Mouse (Mus musculus) midbrain, embryonic 16.5 days (tissue): ENCODE measurements at regions not wholly inside any gene's neighbourhood (a gene's known extent, or its start where the extent isn't known, plus 50 kb on each side); places are given as distances from the start of the nearest gene placed in this dataset.
A peak's percentile ranks its signal among the peaks of the same experiment; 100 is the strongest.

Source experiments
- ATAC-seq: fragments of 200-750 bp; cut with Nextera tagmentation; 2 replicates; pipeline ENCODE4 v1.8.0; 2017; ENCODE audit warnings: moderate TSS enrichment
- H3K27ac ChIP-seq: fragments of 300-500 bp; sonication (generic); 2 replicates; pipeline ENCODE4 v1.5.1; 2014; ENCODE audit warnings: mild to moderate bottlenecking, low read length, mixed read lengths
- H3K27me3 ChIP-seq: fragments of 300-500 bp; sonication (generic); 2 replicates; pipeline ENCODE4 v1.6.1; 2014; ENCODE audit warnings: low read depth, low read length, mixed read lengths; ENCODE audit not compliant: control insufficient read depth, insufficient read depth
- H3K36me3 ChIP-seq: fragments of 300-500 bp; sonication (generic); 2 replicates; pipeline ENCODE4 v1.6.1; 2014; ENCODE audit warnings: mild to moderate bottlenecking, low read length, moderate library complexity, mixed read lengths; ENCODE audit not compliant: control insufficient read depth, insufficient read depth
- H3K4me1 ChIP-seq: fragments of 300-500 bp; sonication (generic); 2 replicates; pipeline ENCODE4 v1.6.1; 2014; ENCODE audit warnings: mild to moderate bottlenecking, low read length, mixed read lengths; ENCODE audit not compliant: control insufficient read depth, insufficient read depth
- H3K4me2 ChIP-seq: fragments of 300-500 bp; sonication (generic); 2 replicates; pipeline ENCODE4 v1.6.1; 2014; ENCODE audit warnings: mild to moderate bottlenecking, low read length, mixed read lengths
- H3K4me3 ChIP-seq: fragments of 300-500 bp; sonication (generic); 2 replicates; pipeline ENCODE4 v1.5.1; 2014; ENCODE audit warnings: low read depth, mild to moderate bottlenecking, low read length, moderate library complexity, mixed read lengths
- H3K9ac ChIP-seq: fragments of 300-500 bp; sonication (generic); 2 replicates; pipeline ENCODE4 v1.6.1; 2014; ENCODE audit warnings: low read depth, low read length, mixed read lengths
- H3K9me3 ChIP-seq: fragments of 300-500 bp; sonication (generic); replicated peaks from 2 replicates; pipeline ENCODE4 v1.6.1; 2014; ENCODE audit warnings: mild to moderate bottlenecking, low read length, mixed read lengths; ENCODE audit not compliant: control insufficient read depth, poor library complexity, severe bottlenecking
- WGBS: fragments of 180-500 bp; shearing (Covaris S2); extraction: QIAGEN DNeasy Blood & Tissue Kit; methylation state at CpG from one replicate; pipeline ENCODE4 v1.1.7; 2014; 5-methylcytosine and 5-hydroxymethylcytosine counted together

GRCm38 (mm10) chr4:142340057-142340456 is 100.9 kb upstream of the Kazn start:
- Histone ChIP-seq H3K9me3 (no peaks in the 10 kb centered on the region), H3K27me3 (no peaks in the 10 kb centered on the region), H3K4me1 (peaks cover 32% of the 10 kb centered on the region), H3K27ac (no peak overlapping the region), H3K4me2 (no peak overlapping the region), H3K36me3 (no peaks in the 10 kb centered on the region), H3K4me3 (no peak overlapping the region), H3K9ac (no peak overlapping the region)
- WGBS = 0% methylated on average over 3 of the region's 3 CpGs
- ATAC-seq = peak; percentile 34; the same call in 1 of the 2 replicates

- no peak overlapping the region for H3K9ac ChIP-seq
- WGBS = 75% methylated on average over 8 of the region's 8 CpGs
- H3K27me3 ChIP-seq = no peaks in the 10 kb centered on the region
- no peaks in the 10 kb centered on the region for H3K9me3 ChIP-seq
- no peak overlapping the region for H3K4me3 ChIP-seq
- H3K27ac ChIP-seq = peak overlapping the region; percentile 46
- no peak for ATAC-seq
- H3K4me1 ChIP-seq = peaks cover 28% of the 10 kb centered on the region
- no peak overlapping the region for H3K4me2 ChIP-seq
- no peaks in the 10 kb centered on the region for H3K36me3 ChIP-seq
Observed at GRCm38 (mm10) chr4:142337701-142338100, 98.5 kb upstream of the Kazn start.

- Histone ChIP-seq H3K36me3 (no peaks in the 10 kb centered on the region), H3K4me2 (no peak overlapping the region), H3K4me1 (peaks cover 21% of the 10 kb centered on the region), H3K9me3 (no peaks in the 10 kb centered on the region), H3K27me3 (no peaks in the 10 kb centered on the region), H3K27ac (peak overlapping the region; percentile 46), H3K4me3 (no peak overlapping the region), H3K9ac (no peak overlapping the region)
- 0 out of 2 replicates have a peak, but pooled peaks have one; percentile 12 for ATAC-seq
- WGBS = 46% methylated on average over 2 of the region's 2 CpGs
Observed at GRCm38 (mm10) chr4:142336943-142337342, 97.7 kb upstream of the Kazn start.

- Histone ChIP-seq H3K4me3 (no peak overlapping the region), H3K9me3 (no peaks in the 10 kb centered on the region), H3K36me3 (no peaks in the 10 kb centered on the region), H3K4me1 (no peaks in the 10 kb centered on the region), H3K27me3 (no peaks in the 10 kb centered on the region), H3K9ac (no peak overlapping the region), H3K4me2 (no peak overlapping the region), H3K27ac (no peak overlapping the region)
- no peak for ATAC-seq
- WGBS = 87% methylated on average over 7 of the region's 7 CpGs
Observed at GRCm38 (mm10) chr4:142334084-142334483, 94.9 kb upstream of the Kazn start.

GRCm38 (mm10) chr4:142330599-142330998 is 91.4 kb upstream of the Kazn start:
- H3K4me3 ChIP-seq = no peak overlapping the region
- WGBS = 92% methylated on average over 3 of the region's 3 CpGs
- no peak for ATAC-seq
- H3K4me2 ChIP-seq = no peak overlapping the region
- H3K27ac ChIP-seq = no peak overlapping the region
- H3K9me3 ChIP-seq = no peaks in the 10 kb centered on the region
- no peaks in the 10 kb centered on the region for H3K4me1 ChIP-seq
- no peaks in the 10 kb centered on the region for H3K27me3 ChIP-seq
- no peaks in the 10 kb centered on the region for H3K36me3 ChIP-seq
- no peak overlapping the region for H3K9ac ChIP-seq

- Histone ChIP-seq H3K4me2 (no peak overlapping the region), H3K27ac (no peak overlapping the region), H3K9me3 (no peaks in the 10 kb centered on the region), H3K4me1 (no peaks in the 10 kb centered on the region), H3K36me3 (no peaks in the 10 kb centered on the region), H3K27me3 (no peaks in the 10 kb centered on the region), H3K9ac (no peak overlapping the region), H3K4me3 (no peak overlapping the region)
- 87% methylated on average over 2 of the region's 2 CpGs for WGBS
- ATAC-seq = no peak
Observed at GRCm38 (mm10) chr4:142329600-142329999, 90.4 kb upstream of the Kazn start.

- 89% methylated on average over 5 of the region's 5 CpGs for WGBS
- no peak overlapping the region for H3K4me3 ChIP-seq
- H3K4me2 ChIP-seq = no peak overlapping the region
- no peak for ATAC-seq
- H3K9me3 ChIP-seq = no peaks in the 10 kb centered on the region
- 0 out of 2 replicates have a peak, but pooled peaks cover under 1% of the 10 kb centered on the region for H3K4me1 ChIP-seq
- H3K9ac ChIP-seq = no peak overlapping the region
- no peaks in the 10 kb centered on the region for H3K36me3 ChIP-seq
- H3K27ac ChIP-seq = no peak overlapping the region
- H3K27me3 ChIP-seq = no peaks in the 10 kb centered on the region
Observed at GRCm38 (mm10) chr4:142326511-142326910, 87.3 kb upstream of the Kazn start.

- Histone ChIP-seq H3K27ac (peak overlapping the region; percentile 3), H3K4me2 (no peak overlapping the region), H3K4me3 (no peak overlapping the region), H3K27me3 (no peaks in the 10 kb centered on the region), H3K9me3 (no peaks in the 10 kb centered on the region), H3K4me1 (0 out of 2 replicates have a peak, but pooled peaks cover 7% of the 10 kb centered on the region), H3K9ac (peak overlapping the region; percentile 8; the same call in 1 of the 2 replicates), H3K36me3 (no peaks in the 10 kb centered on the region)
- WGBS = 30% methylated on average over 14 of the region's 14 CpGs
- peak; percentile 34; the same call in 1 of the 2 replicates for ATAC-seq
Observed at GRCm38 (mm10) chr4:142321209-142321863, 82.1 kb upstream of the Kazn start.

- Histone ChIP-seq H3K4me2 (no peak overlapping the region), H3K4me3 (no peak overlapping the region), H3K4me1 (no peaks in the 10 kb centered on the region), H3K27me3 (no peaks in the 10 kb centered on the region), H3K36me3 (no peaks in the 10 kb centered on the region), H3K9ac (no peak overlapping the region), H3K27ac (0 out of 2 replicates have a peak overlapping the region, but pooled peaks have one; percentile 34), H3K9me3 (0 out of 2 replicates have a peak, but pooled peaks cover 6% of the 10 kb centered on the region)
- 63% methylated on average over 6 of the region's 6 CpGs for WGBS
- ATAC-seq = peak; percentile 59; the same call in 1 of the 2 replicates
Observed at GRCm38 (mm10) chr4:142310282-142310681, 71.1 kb upstream of the Kazn start.
